Mouse (Mus musculus) granulocyte monocyte progenitor cell, adult 5-6 weeks (primary cell): Measurements from ENCODE around the gene Stpg3. TPM values are rescaled to one million over a fixed set of nuclear protein-coding genes. Genes with fewer than 3 reads are reported as not detected.

Experiments used
- ATAC-seq: replicated peaks from 2 replicates; pipeline ENCODE4 v1.8.0; 2016; ENCODE audit warnings: mild to moderate bottlenecking, moderate TSS enrichment, inconsistent platforms; ENCODE audit not compliant: poor library complexity, severe bottlenecking
- total RNA-seq, 2 experiments: library from RNA; stranded (forward) in 1 of 2; stranded (reverse) in 1 of 2; fragments of 200-712, 200-1000 nt in 1 of 2; fragments of >200 nt in 1 of 2; fragmentation: Nextera tagmentation in 1 of 2; gene quantifications; 2 replicates each; pipeline ENCODE4 v1.2.3; 2014 to 2017

Stpg3 gene
- total RNA-seq, 2 experiments from 2014 or later = not detected

- no peak for ATAC-seq
These were observed 31.8 kb downstream of the Stpg3 start for GRCm38 (mm10) chr2:25182664-25183063.

- no peak for ATAC-seq
These were observed 32.5 kb downstream of the Stpg3 start for GRCm38 (mm10) chr2:25181891-25182397.

- peak; percentile 19 for ATAC-seq
These were observed 33.2 kb downstream of the Stpg3 start for GRCm38 (mm10) chr2:25180973-25181890.

GRCm38 (mm10) chr2:25180478-25180903 lies 33.9 kb downstream of the Stpg3 start, which contains the start of gene Nrarp:
Nrarp (plus strand) TSS chr2:25180758.
- ATAC-seq = peak; percentile 87

- no peak for ATAC-seq
These were observed 34.7 kb downstream of the Stpg3 start for GRCm38 (mm10) chr2:25179566-25180217.

GRCm38 (mm10) chr2:25178285-25178972 lies 36.0 kb downstream of the Stpg3 start:
- ATAC-seq = no peak

GRCm38 (mm10) chr2:25177685-25178084 lies 36.8 kb downstream of the Stpg3 start:
- ATAC-seq = no peak

- ATAC-seq = no peak
These were observed 37.4 kb downstream of the Stpg3 start for GRCm38 (mm10) chr2:25177076-25177475.

- ATAC-seq = no peak
These were observed 37.9 kb downstream of the Stpg3 start for GRCm38 (mm10) chr2:25176573-25176972.

GRCm38 (mm10) chr2:25175690-25176078 lies 38.8 kb downstream of the Stpg3 start:
- no peak for ATAC-seq

- ATAC-seq = no peak
These were observed 39.4 kb downstream of the Stpg3 start for GRCm38 (mm10) chr2:25174866-25175689.

GRCm38 (mm10) chr2:25173821-25174220 lies 40.6 kb downstream of the Stpg3 start:
- ATAC-seq = no peak

- ATAC-seq = peak; percentile 65
These were observed 41.8 kb downstream of the Stpg3 start for GRCm38 (mm10) chr2:25172629-25173028.

- no peak for ATAC-seq
These were observed 42.7 kb downstream of the Stpg3 start for GRCm38 (mm10) chr2:25171769-25172153.

- ATAC-seq = no peak
These were observed 43.2 kb downstream of the Stpg3 start for GRCm38 (mm10) chr2:25171101-25171768.

GRCm38 (mm10) chr2:25170326-25171100 lies 43.9 kb downstream of the Stpg3 start:
- peak; percentile 41; the same call in 1 of the 2 replicates for ATAC-seq

GRCm38 (mm10) chr2:25169778-25170177 lies 44.7 kb downstream of the Stpg3 start:
- ATAC-seq = no peak

- no peak for ATAC-seq
These were observed 45.8 kb downstream of the Stpg3 start for GRCm38 (mm10) chr2:25168665-25168978.
